Mouse (Mus musculus): ENCODE data around the gene Gm20929. TPM values are rescaled to one million over a fixed set of nuclear protein-coding genes. Genes with fewer than 3 reads are reported as not detected.
"Not testable (repeated sequence)": the region's sequence is repeated elsewhere in the genome, so short reads cannot be mapped to it uniquely, and the experiment has no call there.

Gene Gm20929
- polyA plus RNA-seq (2015; fragmentation: Nextera tagmentation; extraction: Ambion mirVana): not detected in 2 replicates

DNA sequence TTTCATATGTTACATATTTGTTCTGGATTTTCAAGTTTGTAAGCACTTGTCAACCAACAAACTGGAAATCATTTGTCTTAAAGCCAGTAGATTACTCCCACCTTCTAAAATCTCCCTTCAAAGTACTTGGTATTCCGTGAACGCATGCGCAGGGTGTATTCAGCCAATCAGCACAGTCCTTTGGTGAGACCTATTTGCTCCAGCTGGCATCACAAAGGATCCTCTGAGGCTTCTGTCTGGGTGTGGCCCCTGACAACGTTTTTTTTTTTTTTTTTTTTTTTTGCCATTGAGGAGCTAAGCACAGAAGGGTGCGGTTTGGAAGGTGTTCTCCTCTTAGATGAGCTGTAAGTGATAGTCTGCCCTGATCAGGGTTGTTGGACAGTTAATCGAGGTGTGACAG, at the start of gene Gm20929:
Gm20929 (plus strand) TSS at position 301 of the 400 bp plus-strand sequence.
- H3K4me1 ChIP-seq; H3K27me3 ChIP-seq; H3K4me2 ChIP-seq (replicated peaks); H3K9ac ChIP-seq; H3K4me3 ChIP-seq; H3K27ac ChIP-seq; ATAC-seq (ENCODE audit: low FRiP score, low read depth); H3K36me3 ChIP-seq; H3K9me3 ChIP-seq: not testable (repeated sequence)
- no CpG with 5 or more reads among the region's 6 CpGs for WGBS

Measured in limb, embryonic 13.5 days (tissue).